Mouse (Mus musculus) heart, adult 2 months (tissue): ENCODE measurements around the gene E2f1.

ENCODE experiments used
- CTCF ChIP-seq: fragments of 200-600 bp; IDR thresholded peaks from 2 replicates; pipeline ENCODE4 v1.8.1; 2022; ENCODE audit warnings: antibody characterized with exemption, mild to moderate bottlenecking, moderate library complexity
- EP300 ChIP-seq: fragments of 200-500 bp; IDR thresholded peaks from 2 replicates; pipeline ENCODE4 v1.6.1; 2011; ENCODE audit warnings: low read depth, low read length, control low read depth; ENCODE audit not compliant: insufficient read depth
- POLR2A ChIP-seq: fragments of 200-500 bp; IDR thresholded peaks from 2 replicates; pipeline ENCODE4 v1.6.1; 2011; ENCODE audit warnings: mild to moderate bottlenecking, low read depth, low read length, control low read depth; ENCODE audit not compliant: insufficient read depth

DNA sequence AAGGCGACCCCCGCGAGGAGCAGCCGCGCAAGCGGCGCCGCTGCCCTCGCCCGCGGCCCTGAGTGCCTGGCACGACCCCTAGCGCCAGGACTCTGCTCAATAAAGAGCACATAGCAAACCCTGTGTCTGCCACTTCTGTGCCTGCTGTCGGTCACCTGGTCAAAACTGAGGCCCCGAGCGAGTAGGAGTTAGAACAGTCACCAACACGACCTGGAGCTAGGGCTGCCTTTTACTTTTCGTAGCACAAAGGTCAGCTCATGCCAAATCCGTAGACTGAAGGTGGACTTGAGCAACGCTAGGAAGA is 19.9 kb downstream of the E2f1 start:
- TF ChIP-seq CTCF, result peak; percentile 13; the same call in 1 of the 2 replicates
- no peak for TF ChIP-seq POLR2A
- no peak for TF ChIP-seq EP300
